In genomic region chr3:79586804-79587203, GRCm38 (mm10) we compare ENCODE assay signal across 8 mouse cellular contexts. TPM values are rescaled to one million over a fixed set of nuclear protein-coding genes. Genes with fewer than 3 reads are reported as not detected.
A peak's percentile ranks its signal among the peaks of the same experiment; 100 is the strongest.
DNase-seq lines count a peak whose midpoint lies in the region; ATAC-seq and TF ChIP-seq lines count a peak whose summit lies in the region.

No protein-coding gene starts in this region.

- no peaks in the 10 kb centered on the region for H3K36me3 ChIP-seq in megakaryocyte, embryonic 14.5 days (replicated peaks; ENCODE audit: low read length)

- peaks cover 20% of the 10 kb centered on the region for H3K4me1 ChIP-seq in megakaryocyte, embryonic 14.5 days

- peak; percentile 92 for ATAC-seq in common myeloid progenitor, adult 5-6 weeks (replicated peaks; ENCODE audit: low read depth, poor library complexity, severe bottlenecking)

- TF ChIP-seq CTCF in left cerebral cortex, adult 2 months (IDR thresholded peaks at IDR 0.05) = peak; percentile 98

- no peaks in the 10 kb centered on the region for H3K9me3 ChIP-seq in megakaryocyte, embryonic 14.5 days

- no peak overlapping the region for H3K4me3 ChIP-seq in left cerebral cortex, adult 2 months
- H3K4me3 ChIP-seq in megakaryocyte, embryonic 14.5 days (replicated peaks) = peak overlapping the region; percentile 82

- no peak overlapping the region for H3K27ac ChIP-seq in left cerebral cortex, adult 2 months

- H3K27me3 ChIP-seq in megakaryocyte, embryonic 14.5 days (replicated peaks) = peaks cover 2% of the 10 kb centered on the region

- DNase-seq in ZHBTc4 (ENCODE audit: low read depth, low spot score) = peak; percentile 95
- peak; percentile 84 to 85 for DNase-seq in gastrocnemius, adult 8-10 months (ENCODE audit: low spot score in 2 of 2)
- DNase-seq in hindlimb bud, embryonic 11.5 days (ENCODE audit: extremely low spot score, low read depth, low spot score) = peak; percentile 77
- DNase-seq in left cerebral cortex, adult 2 months (ENCODE audit: extremely low spot score in 1 of 2, low spot score in 2 of 2) = peak; percentile 90 to 92
- peak; percentile 94 to 97 for DNase-seq in right cerebral cortex, adult 2 months (ENCODE audit: low spot score in 2 of 2)
- DNase-seq in urinary bladder, postnatal 10 days (ENCODE audit: low spot score) = peak; percentile 37

- intact Hi-C loops in left cerebral cortex, adult 2 months (cut with DNase I) = loop anchor here (1.0 to 5.0 kb wide), 4 partner anchors 85 to 628 kb away; no protein-coding TSS in a partner anchor

RNA-seq across cellular contexts. Expression of gene Ppid, which starts 4.3 kb away (rescaled TPM):
- total RNA-seq in common myeloid progenitor, adult 5-6 weeks (2017) = 299 and 348 TPM in 2 replicates
- total RNA-seq in gastrocnemius, adult 8-10 months (2022) = 10 to 100 TPM; 37.5 to 50.4 (median 42.6) TPM
- total RNA-seq in left cerebral cortex, adult 2 months (2021) = 10 to 100 TPM; 67.2 to 73.7 TPM
- 7.8 TPM in 1 of 2 replicates, not detected in the other for polyA plus RNA-seq in megakaryocyte, embryonic 14.5 days (2012; ENCODE audit: insufficient read depth, low replicate concordance)

RNA-seq across cellular contexts. Expression of gene Fnip2, which starts 19.2 kb away (rescaled TPM):
- total RNA-seq in common myeloid progenitor, adult 5-6 weeks (2017) = 10.5 and 21.0 TPM in 2 replicates
- 1 to 10 TPM; 2.8 to 4.3 (median 3.3) TPM for total RNA-seq in gastrocnemius, adult 8-10 months (2022)
- 10 to 100 TPM; 17.7 to 20.2 TPM for total RNA-seq in left cerebral cortex, adult 2 months (2021)
- polyA plus RNA-seq in megakaryocyte, embryonic 14.5 days (2012; ENCODE audit: insufficient read depth, low replicate concordance) = 0.19 and 2.8 TPM in 2 replicates

RNA-seq across cellular contexts. Expression of gene 4930579G24Rik, which starts 42.1 kb away (rescaled TPM):
- total RNA-seq in common myeloid progenitor, adult 5-6 weeks (2017) = 14.1 and 17.7 TPM in 2 replicates
- 1 to 10 TPM; 1.0 to 1.7 (median 1.5) TPM for total RNA-seq in gastrocnemius, adult 8-10 months (2022)
- 1 to 10 TPM in 1 of 2 experiments, under 1 TPM in 1; 0.87 to 1.3 TPM for total RNA-seq in left cerebral cortex, adult 2 months (2021)
- 0.86 TPM in 1 of 2 replicates, not detected in the other for polyA plus RNA-seq in megakaryocyte, embryonic 14.5 days (2012; ENCODE audit: insufficient read depth, low replicate concordance)

RNA-seq across cellular contexts. Expression of gene Etfdh, which starts 42.5 kb away (rescaled TPM):
- 71.0 and 75.7 TPM in 2 replicates for total RNA-seq in common myeloid progenitor, adult 5-6 weeks (2017)
- 100 to 1,000 TPM; 103 to 128 (median 108) TPM for total RNA-seq in gastrocnemius, adult 8-10 months (2022)
- total RNA-seq in left cerebral cortex, adult 2 months (2021) = 10 to 100 TPM; 26.1 to 26.7 TPM
- 6.7 and 13.1 TPM in 2 replicates for polyA plus RNA-seq in megakaryocyte, embryonic 14.5 days (2012; ENCODE audit: insufficient read depth, low replicate concordance)

Comparison
In these comparisons a context has a peak if more than half of its experiments do, and no peak if none do; other contexts are left out.
1. DNase-seq: peak in every context shown above with its lines; median percentile 96 in right cerebral cortex, adult 2 months; 95 in ZHBTc4; 91 in left cerebral cortex, adult 2 months; 84 in gastrocnemius, adult 8-10 months; 77 in hindlimb bud, embryonic 11.5 days; 37 in urinary bladder, postnatal 10 days.